Mouse (Mus musculus): ENCODE measurements around the gene Capns1.

- TF ChIP-seq POLR2A (IDR thresholded peaks at IDR 0.05; ENCODE audit: low read depth, low read length) (no peak), CTCF (IDR thresholded peaks at IDR 0.05; ENCODE audit: extremely low read depth, insufficient read length, insufficient replicate concordance, low read depth, low read length) (no peak)
Observed at GRCm38 (mm10) chr7:30204380-30204779, 5.8 kb upstream of the Capns1 start.
